Mouse (Mus musculus) lung, postnatal 0 days (tissue): ENCODE results near the gene Ccl25. TPM values are rescaled to one million over a fixed set of nuclear protein-coding genes. Genes with fewer than 3 reads are reported as not detected.
A peak's percentile ranks its signal among the peaks of the same experiment; 100 is the strongest.

ENCODE experiments used
- ATAC-seq: fragments of 200-750 bp; cut with Nextera tagmentation; 2 replicates; pipeline ENCODE4 v1.8.0; 2017; ENCODE audit warnings: moderate library complexity
- DNase-seq: peaks from one replicate; pipeline ENCODE4 v3.0.0-alpha.2; 2016; ENCODE audit warnings: low spot score
- H3K27ac ChIP-seq: fragments of 300-500 bp; sonication (generic); 2 replicates; pipeline ENCODE4 v1.5.1; 2014; ENCODE audit warnings: antibody characterized with exemption, mild to moderate bottlenecking, low read length, mixed read lengths
- H3K27me3 ChIP-seq: fragments of 300-500 bp; sonication (generic); replicated peaks from 2 replicates; pipeline ENCODE4 v1.6.1; 2014; ENCODE audit warnings: low read length, mixed read lengths; ENCODE audit not compliant: insufficient read depth
- H3K36me3 ChIP-seq: fragments of 300-500 bp; sonication (generic); 2 replicates; pipeline ENCODE4 v1.6.1; 2014; ENCODE audit warnings: low read length, mixed read lengths; ENCODE audit not compliant: insufficient read depth
- H3K4me1 ChIP-seq: fragments of 300-500 bp; sonication (generic); 2 replicates; pipeline ENCODE4 v1.6.1; 2014; ENCODE audit warnings: antibody characterized with exemption, low read depth, low read length, mixed read lengths; ENCODE audit not compliant: insufficient read depth
- H3K4me2 ChIP-seq: fragments of 300-500 bp; sonication (generic); replicated peaks from 2 replicates; pipeline ENCODE4 v1.6.1; 2014; ENCODE audit warnings: low read depth, mild to moderate bottlenecking, low read length, moderate library complexity, mixed read lengths
- H3K4me3 ChIP-seq: fragments of 300-500 bp; sonication (generic); 2 replicates; pipeline ENCODE4 v1.5.1; 2014; ENCODE audit warnings: low read depth, low read length
- H3K9ac ChIP-seq: fragments of 300-500 bp; sonication (generic); replicated peaks from 2 replicates; pipeline ENCODE4 v1.6.1; 2014; ENCODE audit warnings: low read depth, mild to moderate bottlenecking
- H3K9me3 ChIP-seq: fragments of 300-500 bp; sonication (generic); 2 replicates; pipeline ENCODE4 v1.6.1; 2016; ENCODE audit warnings: low read length, mixed read lengths
- CTCF ChIP-seq: IDR thresholded peaks from 2 replicates; pipeline ENCODE4 v1.5.1; 2016; ENCODE audit warnings: antibody characterized with exemption, mild to moderate bottlenecking
- EP300 ChIP-seq: IDR thresholded peaks from 2 replicates; pipeline ENCODE4 v1.6.1; 2016; ENCODE audit warnings: antibody characterized with exemption, mild to moderate bottlenecking, control low read depth
- WGBS: fragments of 180-500 bp; shearing (Covaris S2); extraction: QIAGEN DNeasy Blood & Tissue Kit; methylation state at CpG from one replicate; pipeline ENCODE4 v1.1.7; 2014; 5-methylcytosine and 5-hydroxymethylcytosine counted together
- polyA plus RNA-seq: library from polyadenylated mRNA; unstranded; fragments of >200 nt; fragmentation: Nextera tagmentation; extraction: Ambion mirVana; gene quantifications from 2 replicates; pipeline ENCODE4 v1.2.1, GENCODE M21; 2015

The Ccl25 gene
- polyA plus RNA-seq, 1 experiment from 2014 or later = 4.3 TPM

GRCm38 (mm10) chr8:4366189-4366588 lies 41.2 kb downstream of the Ccl25 start:
- TF ChIP-seq EP300 (no peak), CTCF (no peak)
- no peak for ATAC-seq
- Histone ChIP-seq H3K9me3 (no peaks in the 10 kb centered on the region), H3K9ac (no peak overlapping the region), H3K4me2 (no peak overlapping the region), H3K27me3 (no peaks in the 10 kb centered on the region), H3K4me3 (no peak overlapping the region), H3K4me1 (no peaks in the 10 kb centered on the region), H3K36me3 (no peaks in the 10 kb centered on the region), H3K27ac (no peak overlapping the region)
- DNase-seq = no peak
- 81% methylated on average over 3 of the region's 3 CpGs for WGBS

- H3K4me1 ChIP-seq = no peaks in the 10 kb centered on the region
- DNase-seq = no peak
- H3K9ac ChIP-seq = no peak overlapping the region
- WGBS = 75% methylated on average over 11 of the region's 11 CpGs
- H3K9me3 ChIP-seq = no peaks in the 10 kb centered on the region
- H3K27ac ChIP-seq = no peak overlapping the region
- no peak overlapping the region for H3K4me2 ChIP-seq
- TF ChIP-seq EP300 (no peak), CTCF (no peak)
- no peak for ATAC-seq
- H3K4me3 ChIP-seq = no peak overlapping the region
- H3K36me3 ChIP-seq = no peaks in the 10 kb centered on the region
- no peaks in the 10 kb centered on the region for H3K27me3 ChIP-seq
Observed at GRCm38 (mm10) chr8:4367808-4368207, 42.8 kb downstream of the Ccl25 start.

GRCm38 (mm10) chr8:4368470-4368869 lies 43.5 kb downstream of the Ccl25 start:
- H3K4me3 ChIP-seq = no peak overlapping the region
- no peak overlapping the region for H3K4me2 ChIP-seq
- WGBS = 83% methylated on average over 4 of the region's 4 CpGs
- no peaks in the 10 kb centered on the region for H3K9me3 ChIP-seq
- TF ChIP-seq EP300 (no peak), CTCF (no peak)
- ATAC-seq (no peak), DNase-seq (no peak)
- H3K36me3 ChIP-seq = no peaks in the 10 kb centered on the region
- H3K4me1 ChIP-seq = no peaks in the 10 kb centered on the region
- no peak overlapping the region for H3K9ac ChIP-seq
- H3K27me3 ChIP-seq = no peaks in the 10 kb centered on the region
- H3K27ac ChIP-seq = no peak overlapping the region

- Histone ChIP-seq H3K27me3 (no peaks in the 10 kb centered on the region), H3K36me3 (no peaks in the 10 kb centered on the region), H3K4me2 (no peak overlapping the region), H3K4me3 (no peak overlapping the region), H3K9me3 (no peaks in the 10 kb centered on the region), H3K9ac (no peak overlapping the region), H3K27ac (no peak overlapping the region), H3K4me1 (no peaks in the 10 kb centered on the region)
- TF ChIP-seq EP300 (no peak), CTCF (peak; percentile 61)
- DNase-seq (peak; percentile 34), ATAC-seq (no peak)
- 32% methylated on average over 2 of the region's 2 CpGs for WGBS
Observed at GRCm38 (mm10) chr8:4370078-4370477, 45.1 kb downstream of the Ccl25 start.

GRCm38 (mm10) chr8:4372657-4373056 lies 47.6 kb downstream of the Ccl25 start:
- Histone ChIP-seq H3K27me3 (no peaks in the 10 kb centered on the region), H3K9me3 (no peaks in the 10 kb centered on the region), H3K4me2 (no peak overlapping the region), H3K27ac (no peak overlapping the region), H3K9ac (no peak overlapping the region), H3K4me3 (no peak overlapping the region), H3K36me3 (no peaks in the 10 kb centered on the region), H3K4me1 (no peaks in the 10 kb centered on the region)
- DNase-seq (peak; percentile 13), ATAC-seq (no peak)
- 70% methylated on average over 2 of the region's 2 CpGs for WGBS
- TF ChIP-seq EP300 (no peak), CTCF (peak; percentile 55)

- Histone ChIP-seq H3K9ac (no peak overlapping the region), H3K4me3 (no peak overlapping the region), H3K9me3 (no peaks in the 10 kb centered on the region), H3K27me3 (no peaks in the 10 kb centered on the region), H3K4me1 (no peaks in the 10 kb centered on the region), H3K4me2 (no peak overlapping the region), H3K27ac (no peak overlapping the region), H3K36me3 (no peaks in the 10 kb centered on the region)
- ATAC-seq (no peak), DNase-seq (no peak)
- no peak for TF ChIP-seq CTCF
- no peak for TF ChIP-seq EP300
- 81% methylated on average over 2 of the region's 2 CpGs for WGBS
Observed at GRCm38 (mm10) chr8:4401442-4401841, 76.4 kb downstream of the Ccl25 start.
